Mouse (Mus musculus): Measurements from ENCODE around the gene Olfr345. TPM values are rescaled to one million over a fixed set of nuclear protein-coding genes. Genes with fewer than 3 reads are reported as not detected.

The Olfr345 gene
- not detected in 2 replicates for polyA plus RNA-seq (2014; fragmentation: Nextera tagmentation; extraction: Ambion mirVana)

DNA sequence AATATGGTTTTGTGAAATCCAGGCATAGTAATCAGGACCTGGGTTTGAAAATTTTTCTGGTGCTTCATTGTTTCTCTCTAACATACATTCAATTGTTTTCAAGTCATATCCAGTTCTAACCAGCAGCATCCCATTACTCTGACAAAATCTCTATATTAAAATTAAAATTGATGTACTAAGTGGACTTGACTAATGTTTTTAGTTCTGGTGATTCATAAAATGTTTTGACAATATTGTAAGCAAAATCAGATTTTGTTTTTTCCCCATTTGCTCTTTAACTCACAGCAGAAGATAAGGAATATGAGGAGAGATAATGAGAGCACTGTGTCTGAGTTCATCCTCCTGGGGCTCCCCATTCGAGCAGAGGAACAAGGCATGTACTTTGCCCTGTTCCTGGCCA, at the start of gene Olfr345:
Gene Olfr345 (plus strand): TSS at position 301 of the 400 bp plus-strand sequence.
- DNase-seq (ENCODE audit: low spot score) (no peak), ATAC-seq (replicated peaks; ENCODE audit: insufficient number of reproducible peaks, low FRiP score, low TSS enrichment, low read depth) (no peak)
- H3K4me3 ChIP-seq (ENCODE audit: low read depth, low read length) = no peak within 1 kb of the TSS
- H3K4me2 ChIP-seq (ENCODE audit: low read depth, low read length) = no peak within 1 kb of the TSS
- no peaks in the 10 kb centered on the region for H3K9me3 ChIP-seq (replicated peaks; ENCODE audit: control insufficient read depth, low read length)
- no peaks in the 10 kb centered on the region for H3K27me3 ChIP-seq (ENCODE audit: control insufficient read depth, insufficient read depth, low read length)
- H3K4me1 ChIP-seq (ENCODE audit: control insufficient read depth, insufficient read depth, low read length) = no peaks in the 10 kb centered on the region
- H3K27ac ChIP-seq (replicated peaks; ENCODE audit: low read depth, low read length) = no peak within 1 kb of the TSS
- no peaks in the 10 kb centered on the region for H3K36me3 ChIP-seq (replicated peaks; ENCODE audit: control insufficient read depth, insufficient read depth, low read depth, low read length)
- H3K9ac ChIP-seq (replicated peaks; ENCODE audit: low read length) = no peak within 1 kb of the TSS
- WGBS = 84% methylated on average over 1 of the region's 1 CpGs

- DNase-seq (ENCODE audit: low spot score) (no peak), ATAC-seq (replicated peaks; ENCODE audit: insufficient number of reproducible peaks, low FRiP score, low TSS enrichment, low read depth) (no peak)
- H3K4me3 ChIP-seq (ENCODE audit: low read depth, low read length) = no peak within 1 kb of the TSS
- H3K27me3 ChIP-seq (ENCODE audit: control insufficient read depth, insufficient read depth, low read length) = no peaks in the 10 kb centered on the region
- no peaks in the 10 kb centered on the region for H3K9me3 ChIP-seq (replicated peaks; ENCODE audit: control insufficient read depth, low read length)
- WGBS = 95% methylated on average over 1 of the region's 1 CpGs
- H3K9ac ChIP-seq (replicated peaks; ENCODE audit: low read length) = no peak within 1 kb of the TSS
- H3K36me3 ChIP-seq (replicated peaks; ENCODE audit: control insufficient read depth, insufficient read depth, low read depth, low read length) = no peaks in the 10 kb centered on the region
- no peak within 1 kb of the TSS for H3K27ac ChIP-seq (replicated peaks; ENCODE audit: low read depth, low read length)
- H3K4me2 ChIP-seq (ENCODE audit: low read depth, low read length) = no peak within 1 kb of the TSS
- no peaks in the 10 kb centered on the region for H3K4me1 ChIP-seq (ENCODE audit: control insufficient read depth, insufficient read depth, low read length)
Measured at GRCm38 (mm10) chr2:36685488-36685887, 45.6 kb downstream of the Olfr345 start, which contains the start of gene Olfr346. Gene Olfr346, plus strand, starts transcription at chr2:36685788.

Other genes with a start within 250 kb of the Olfr345 start
- not detected in 2 replicates for gene Olfr339, start 221.1 kb upstream of the Olfr345 start, polyA plus RNA-seq (2014; fragmentation: Nextera tagmentation; extraction: Ambion mirVana)
- not detected in 2 replicates for gene Olfr340, start 187.5 kb upstream of the Olfr345 start, polyA plus RNA-seq (2014; fragmentation: Nextera tagmentation; extraction: Ambion mirVana)
- not detected in 2 replicates for gene Olfr341, start 157.6 kb upstream of the Olfr345 start, polyA plus RNA-seq (2014; fragmentation: Nextera tagmentation; extraction: Ambion mirVana)
- gene Olfr342, start 115.0 kb upstream of the Olfr345 start, polyA plus RNA-seq (2014; fragmentation: Nextera tagmentation; extraction: Ambion mirVana) = not detected in 2 replicates
- gene Olfr344, start 73.4 kb upstream of the Olfr345 start, polyA plus RNA-seq (2014; fragmentation: Nextera tagmentation; extraction: Ambion mirVana) = not detected in 2 replicates
- gene Olfr346, start 45.7 kb downstream of the Olfr345 start, polyA plus RNA-seq (2014; fragmentation: Nextera tagmentation; extraction: Ambion mirVana) = not detected in 2 replicates
- gene Olfr347, start 91.9 kb downstream of the Olfr345 start, polyA plus RNA-seq (2014; fragmentation: Nextera tagmentation; extraction: Ambion mirVana) = not detected in 2 replicates
- not detected in 2 replicates for gene Olfr348, start 144.2 kb downstream of the Olfr345 start, polyA plus RNA-seq (2014; fragmentation: Nextera tagmentation; extraction: Ambion mirVana)
- gene Olfr50, start 150.5 kb downstream of the Olfr345 start, polyA plus RNA-seq (2014; fragmentation: Nextera tagmentation; extraction: Ambion mirVana) = not detected in 2 replicates
- gene Olfr3, start 177.0 kb downstream of the Olfr345 start, polyA plus RNA-seq (2014; fragmentation: Nextera tagmentation; extraction: Ambion mirVana) = not detected in 2 replicates
- gene Olfr350, start 206.3 kb downstream of the Olfr345 start, polyA plus RNA-seq (2014; fragmentation: Nextera tagmentation; extraction: Ambion mirVana) = not detected in 2 replicates
- not detected in 2 replicates for gene Olfr351, start 222.6 kb downstream of the Olfr345 start, polyA plus RNA-seq (2014; fragmentation: Nextera tagmentation; extraction: Ambion mirVana)
- not detected in 2 replicates for gene Olfr352, start 228.4 kb downstream of the Olfr345 start, polyA plus RNA-seq (2014; fragmentation: Nextera tagmentation; extraction: Ambion mirVana)